Mouse (Mus musculus): ENCODE results near the gene Olfr1161.
"Not testable (repeated sequence)": the region's sequence is repeated elsewhere in the genome, so short reads cannot be mapped to it uniquely, and the experiment has no call there.

Gene Olfr1161

GRCm38 (mm10) chr2:88022474-88022873 lies at the start of gene Olfr1161:
Gene Olfr1161, plus strand, starts transcription at chr2:88022774.
- not testable (repeated sequence) for DNase-seq (ENCODE audit: low read depth, low spot score)

- no peak for DNase-seq (ENCODE audit: low read depth, low spot score)
Observed at GRCm38 (mm10) chr2:87974563-87974962, 48.0 kb upstream of the Olfr1161 start, which contains the start of gene Olfr74. Gene Olfr74, minus strand, starts transcription at chr2:87974663.

GRCm38 (mm10) chr2:87989813-87990212 lies 32.8 kb upstream of the Olfr1161 start, which contains the start of gene Olfr1158:
Gene Olfr1158, plus strand, starts transcription at chr2:87990113.
- no peak for DNase-seq (ENCODE audit: low read depth, low spot score)

- DNase-seq (ENCODE audit: low read depth, low spot score), result no peak
Observed at GRCm38 (mm10) chr2:88007515-88008318, 14.9 kb upstream of the Olfr1161 start, which contains the start of gene Olfr1160. Gene Olfr1160, minus strand, starts transcription at chr2:88008268.

GRCm38 (mm10) chr2:88037599-88037998 lies 15.0 kb downstream of the Olfr1161 start, which contains the start of gene Olfr73:
Gene Olfr73, minus strand, starts transcription at chr2:88037699.
- no peak for DNase-seq (ENCODE audit: low read depth, low spot score)

GRCm38 (mm10) chr2:88051029-88051428 lies 28.5 kb downstream of the Olfr1161 start, which contains the start of gene Olfr1162:
Gene Olfr1162, minus strand, starts transcription at chr2:88051129.
- DNase-seq (ENCODE audit: low read depth, low spot score), result no peak

- no peak for DNase-seq (ENCODE audit: low read depth, low spot score)
Observed at GRCm38 (mm10) chr2:88063587-88063986, 41.0 kb downstream of the Olfr1161 start.

- DNase-seq (ENCODE audit: low read depth, low spot score), result no peak
Observed at GRCm38 (mm10) chr2:88071730-88072129, 49.2 kb downstream of the Olfr1161 start, which contains the start of gene Olfr1163. Gene Olfr1163, minus strand, starts transcription at chr2:88071830.

Measured in skeletal muscle tissue, adult 2 months (tissue).